Mouse (Mus musculus) embryonic facial prominence, embryonic 15.5 days (tissue): ENCODE results near the gene Bcam. TPM values are rescaled to one million over a fixed set of nuclear protein-coding genes. Genes with fewer than 3 reads are reported as not detected.

Source experiments
- ATAC-seq: fragments of 200-750 bp; cut with Nextera tagmentation; 2 replicates; pipeline ENCODE4 v1.8.0; 2017; ENCODE audit warnings: low read depth, moderate TSS enrichment; ENCODE audit not compliant: insufficient number of reproducible peaks, low FRiP score, low TSS enrichment
- H3K27ac ChIP-seq: fragments of 300-500 bp; sonication (generic); replicated peaks from 2 replicates; pipeline ENCODE4 v1.5.1; 2015; ENCODE audit warnings: mild to moderate bottlenecking, inconsistent platforms
- H3K27me3 ChIP-seq: fragments of 300-500 bp; sonication (generic); 2 replicates; pipeline ENCODE4 v1.6.1; 2015; ENCODE audit warnings: inconsistent platforms
- H3K36me3 ChIP-seq: fragments of 300-500 bp; sonication (generic); 2 replicates; pipeline ENCODE4 v1.6.1; 2015; ENCODE audit warnings: mild to moderate bottlenecking, inconsistent platforms
- H3K4me1 ChIP-seq: fragments of 300-500 bp; sonication (generic); 2 replicates; pipeline ENCODE4 v1.6.1; 2015; ENCODE audit warnings: inconsistent platforms
- H3K4me2 ChIP-seq: fragments of 300-500 bp; sonication (generic); replicated peaks from 2 replicates; pipeline ENCODE4 v1.6.1; 2015; ENCODE audit warnings: mild to moderate bottlenecking, inconsistent platforms
- H3K4me3 ChIP-seq: fragments of 300-500 bp; sonication (generic); replicated peaks from 2 replicates; pipeline ENCODE4 v1.5.1; 2015; ENCODE audit warnings: mild to moderate bottlenecking, inconsistent platforms
- H3K9ac ChIP-seq: fragments of 300-500 bp; sonication (generic); 2 replicates; pipeline ENCODE4 v1.6.1; 2015; ENCODE audit warnings: inconsistent platforms
- H3K9me3 ChIP-seq: fragments of 300-500 bp; sonication (generic); replicated peaks from 2 replicates; pipeline ENCODE4 v1.6.1; 2016; ENCODE audit warnings: inconsistent platforms
- WGBS: fragments of 180-500 bp; shearing (Covaris S2); methylation state at CpG from one replicate; pipeline ENCODE4 v1.1.7; 2015; 5-methylcytosine and 5-hydroxymethylcytosine counted together
- polyA plus RNA-seq: library from polyadenylated mRNA; unstranded; fragments of >200 nt; fragmentation: Nextera tagmentation; extraction: Ambion mirVana; gene quantifications from 2 replicates; pipeline ENCODE4 v1.2.1, GENCODE M21; 2015

The Bcam gene
- polyA plus RNA-seq, 1 experiment from 2014 or later: 158 TPM

DNA sequence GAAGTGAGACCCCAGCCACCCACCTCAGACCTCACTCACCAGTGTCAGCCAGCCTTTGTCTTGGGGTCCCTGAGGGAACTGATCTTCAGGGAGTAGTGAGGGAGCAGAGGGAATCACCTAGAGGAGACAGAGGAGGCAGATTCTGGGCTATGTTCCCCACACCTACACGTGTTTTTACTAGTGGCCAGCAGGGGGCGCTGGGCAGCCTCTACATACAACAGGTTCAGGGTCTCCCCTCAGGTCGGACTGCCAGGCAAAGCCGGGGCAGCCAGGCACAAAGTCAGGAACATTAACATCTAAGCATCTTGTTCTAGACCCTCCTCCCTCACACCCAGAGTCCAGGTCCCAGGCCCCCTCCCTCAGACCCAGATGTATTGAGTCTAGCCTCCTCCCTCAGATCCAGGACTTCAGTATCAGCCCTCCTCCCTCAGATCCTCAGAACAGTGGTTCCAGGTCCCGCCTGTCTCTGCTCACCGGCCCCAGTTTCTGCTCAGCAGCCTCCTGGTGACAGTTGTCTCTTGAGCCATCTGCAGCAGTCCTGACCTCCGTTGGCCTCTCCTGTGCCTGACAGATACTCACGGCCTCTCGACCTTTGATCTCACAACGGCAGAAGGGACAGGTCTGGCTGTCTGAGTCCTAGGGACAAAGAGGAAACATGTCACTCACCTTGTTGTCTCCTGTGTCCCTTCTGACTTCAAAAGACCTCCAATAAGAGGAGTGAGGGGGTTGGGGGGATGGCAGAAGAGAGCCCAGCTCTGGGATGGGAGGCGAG, 14.1 kb upstream of the Bcam start:
- 34% methylated on average over 11 of the region's 11 CpGs for WGBS
- Histone ChIP-seq H3K4me3 (no peak overlapping the region), H3K9me3 (no peaks in the 10 kb centered on the region), H3K4me2 (no peak overlapping the region), H3K27me3 (no peaks in the 10 kb centered on the region), H3K27ac (0 out of 2 replicates have a peak overlapping the region, but pooled peaks have one; percentile 17), H3K36me3 (no peaks in the 10 kb centered on the region), H3K4me1 (peaks cover 8% of the 10 kb centered on the region), H3K9ac (no peak overlapping the region)
- ATAC-seq: no peak

DNA sequence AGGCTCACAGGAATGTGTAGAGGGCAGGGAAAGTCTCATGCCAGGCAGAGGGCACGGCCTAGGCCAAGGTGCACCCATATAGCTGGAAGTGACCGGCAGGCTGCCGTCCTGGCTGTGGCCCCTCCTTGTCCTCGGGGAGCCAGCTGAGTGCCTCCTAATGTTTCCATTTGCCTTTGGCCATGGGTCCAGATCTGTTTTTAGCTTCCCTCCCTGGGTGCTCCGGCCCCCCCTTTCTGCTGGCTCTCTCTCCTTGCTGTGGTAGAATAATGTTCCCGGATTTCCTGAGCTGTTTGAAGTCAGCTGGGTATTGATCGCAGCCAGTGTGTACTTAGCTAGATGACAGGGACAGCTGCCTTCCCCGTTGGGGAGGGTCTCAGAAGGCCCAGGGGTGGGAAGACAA, 12.8 kb upstream of the Bcam start:
- ATAC-seq: no peak
- H3K27ac ChIP-seq: no peak overlapping the region
- H3K4me1 ChIP-seq: 0 out of 2 replicates have a peak, but pooled peaks cover 5% of the 10 kb centered on the region
- H3K4me2 ChIP-seq: no peak overlapping the region
- H3K9me3 ChIP-seq: no peaks in the 10 kb centered on the region
- H3K4me3 ChIP-seq: no peak overlapping the region
- no peaks in the 10 kb centered on the region for H3K27me3 ChIP-seq
- no peak overlapping the region for H3K9ac ChIP-seq
- no peaks in the 10 kb centered on the region for H3K36me3 ChIP-seq
- WGBS: 69% methylated on average over 8 of the region's 8 CpGs

DNA sequence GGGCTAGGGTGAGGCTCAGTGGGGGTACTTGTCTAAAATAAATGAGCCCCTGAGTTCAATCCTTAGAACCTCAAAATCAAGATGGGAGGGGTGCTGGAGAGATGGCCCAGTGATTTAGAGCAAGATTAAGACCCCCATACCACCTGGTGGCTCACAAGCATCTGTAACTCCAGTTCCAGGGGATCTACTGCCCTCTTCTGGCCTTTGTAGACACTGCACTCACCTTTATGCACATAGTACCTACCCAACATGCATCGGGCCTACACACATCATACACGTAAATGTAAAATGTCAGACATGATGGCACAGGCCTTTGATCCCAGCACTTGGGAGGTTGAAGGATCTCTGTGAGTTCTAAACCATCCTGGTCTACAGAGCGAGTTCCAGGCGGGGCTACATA, 11.8 kb upstream of the Bcam start:
- Histone ChIP-seq H3K4me1 (0 out of 2 replicates have a peak, but pooled peaks cover 7% of the 10 kb centered on the region), H3K36me3 (no peaks in the 10 kb centered on the region), H3K4me3 (no peak overlapping the region), H3K27me3 (no peaks in the 10 kb centered on the region), H3K27ac (no peak overlapping the region), H3K9ac (no peak overlapping the region), H3K4me2 (no peak overlapping the region), H3K9me3 (no peaks in the 10 kb centered on the region)
- 95% methylated on average over 4 of the region's 4 CpGs for whole genome bisulfite sequencing
- no peak for ATAC-seq

DNA sequence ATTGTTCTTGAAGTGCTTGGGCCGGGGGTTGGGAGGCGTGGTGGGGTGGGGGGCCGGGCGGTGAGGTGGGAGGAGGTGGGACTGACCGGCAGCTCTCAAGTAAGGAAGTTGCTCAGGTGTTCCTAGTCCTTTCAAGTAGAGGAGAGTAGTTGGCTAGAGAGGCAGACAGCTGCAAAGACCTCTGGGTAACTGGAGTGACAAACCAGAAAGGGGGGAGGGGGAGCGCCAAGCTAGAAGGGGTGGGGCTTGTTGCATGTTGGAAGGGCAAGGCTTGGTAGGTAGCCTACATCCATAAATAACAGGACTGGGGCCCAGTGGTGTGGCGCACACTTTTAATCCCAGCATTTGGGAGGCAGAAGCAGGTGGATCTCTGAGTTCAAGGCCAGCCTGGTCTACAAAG, 10.9 kb upstream of the Bcam start:
- Histone ChIP-seq H3K9ac (no peak overlapping the region), H3K9me3 (no peaks in the 10 kb centered on the region), H3K27ac (no peak overlapping the region), H3K4me3 (no peak overlapping the region), H3K27me3 (no peaks in the 10 kb centered on the region), H3K4me2 (no peak overlapping the region), H3K36me3 (no peaks in the 10 kb centered on the region), H3K4me1 (0 out of 2 replicates have a peak, but pooled peaks cover 7% of the 10 kb centered on the region)
- 88% methylated on average over 7 of the region's 7 CpGs for WGBS
- no peak for ATAC-seq

DNA sequence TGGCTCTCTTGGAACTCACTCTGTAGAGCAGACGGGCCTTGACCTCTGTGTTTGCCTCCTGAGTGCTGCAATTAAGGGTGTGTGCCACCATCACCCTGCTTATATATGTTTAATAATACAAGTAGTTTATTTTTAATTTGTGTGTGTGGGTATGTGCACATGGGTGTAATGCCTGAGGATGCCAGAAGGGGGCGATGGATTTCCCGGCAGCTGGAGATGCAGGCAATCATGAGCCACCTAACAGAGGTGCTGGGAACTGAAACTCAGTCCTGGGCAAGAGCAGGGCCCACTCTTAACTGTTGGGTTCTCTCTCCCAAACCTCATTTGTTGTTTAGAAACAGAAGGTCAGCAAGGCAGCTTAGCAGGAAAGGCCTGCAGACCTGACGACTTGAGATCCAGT, 9.1 kb upstream of the Bcam start:
- Histone ChIP-seq H3K4me1 (0 out of 2 replicates have a peak, but pooled peaks cover 3% of the 10 kb centered on the region), H3K4me2 (no peak overlapping the region), H3K9ac (no peak overlapping the region), H3K27me3 (no peaks in the 10 kb centered on the region), H3K36me3 (no peaks in the 10 kb centered on the region), H3K27ac (no peak overlapping the region), H3K9me3 (no peaks in the 10 kb centered on the region), H3K4me3 (no peak overlapping the region)
- 82% methylated on average over 4 of the region's 4 CpGs for WGBS
- no peak for ATAC-seq

DNA sequence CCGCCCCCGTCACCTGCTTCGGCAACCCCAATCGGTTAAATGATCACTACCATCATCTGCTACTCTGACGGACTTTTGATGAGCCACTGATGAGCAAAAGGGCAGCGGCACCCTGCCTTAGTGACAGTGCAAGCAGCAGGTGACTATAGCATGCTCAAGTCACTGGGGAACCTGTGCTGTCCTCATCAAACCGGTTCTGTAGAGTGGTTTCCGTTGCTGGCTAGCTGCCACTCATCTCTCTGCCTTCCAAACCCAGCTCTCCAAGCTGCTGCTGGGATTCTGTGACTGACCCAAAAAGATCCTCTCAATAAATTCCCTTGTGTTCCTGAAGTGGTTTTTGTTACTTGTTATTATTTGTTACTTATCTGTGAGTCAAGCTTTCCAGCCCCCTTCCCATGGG, 7.8 kb upstream of the Bcam start:
- WGBS: 78% methylated on average over 8 of the region's 8 CpGs
- Histone ChIP-seq H3K27me3 (no peaks in the 10 kb centered on the region), H3K4me1 (0 out of 2 replicates have a peak, but pooled peaks cover 3% of the 10 kb centered on the region), H3K4me3 (no peak overlapping the region), H3K9me3 (no peaks in the 10 kb centered on the region), H3K27ac (no peak overlapping the region), H3K36me3 (no peaks in the 10 kb centered on the region), H3K4me2 (no peak overlapping the region), H3K9ac (no peak overlapping the region)
- ATAC-seq: no peak

DNA sequence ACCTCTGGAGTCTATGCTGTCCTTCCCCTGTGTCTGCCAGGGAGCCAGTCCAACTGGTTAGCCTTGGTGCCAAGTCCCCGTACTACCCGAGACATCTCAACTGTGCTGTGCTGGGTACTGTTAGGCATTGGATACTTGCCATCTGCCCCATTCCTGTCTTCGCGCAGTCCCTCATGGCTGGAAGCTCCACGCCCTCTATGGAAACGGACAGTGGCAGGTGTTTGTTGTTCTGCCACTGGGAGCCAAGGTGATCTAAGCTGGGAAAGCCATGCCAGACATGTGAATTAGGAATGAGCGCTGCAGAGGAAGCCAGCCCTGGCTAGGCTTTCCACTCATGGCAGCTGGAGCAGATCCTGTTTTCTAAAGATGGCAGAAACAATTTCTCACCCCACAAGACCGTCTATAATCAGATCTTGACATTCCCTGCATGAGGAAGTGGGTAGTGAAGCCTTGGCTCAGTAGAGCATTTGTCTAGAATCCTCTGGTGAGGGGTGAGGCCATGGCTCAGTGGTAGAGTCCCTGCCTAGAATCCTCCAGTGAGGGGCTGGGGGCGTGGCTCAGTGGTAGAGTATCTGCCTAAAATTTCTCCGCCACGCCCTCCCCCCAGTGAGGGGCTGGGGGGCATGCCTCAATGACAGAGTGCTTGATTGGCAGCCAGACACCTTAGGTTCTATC, 6.4 kb upstream of the Bcam start:
- 85% methylated on average over 11 of the region's 11 CpGs for WGBS

DNA sequence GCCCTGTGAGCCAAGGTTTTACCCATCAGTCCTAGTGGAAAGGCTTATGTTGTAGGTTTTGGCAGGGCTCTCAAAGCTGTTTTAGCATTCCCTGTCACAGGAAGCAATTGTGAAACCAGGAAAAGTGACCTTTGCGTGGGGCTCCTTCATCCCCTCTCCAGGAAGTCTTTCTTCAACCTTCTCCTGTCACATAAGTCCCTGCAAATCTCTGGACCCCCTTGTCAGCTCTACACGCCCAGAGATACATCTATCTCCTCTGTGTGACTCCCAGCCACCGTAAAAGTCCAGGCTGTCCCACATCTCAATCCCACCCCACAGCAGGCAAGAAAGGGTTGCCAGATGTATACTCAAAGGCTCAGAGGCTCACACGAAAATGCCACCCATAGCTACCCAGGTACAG, 866 bp upstream of the Bcam start:
- H3K4me3 ChIP-seq: no peak overlapping the region
- 68% methylated on average over 4 of the region's 4 CpGs for WGBS

More for the DNA sequence above, 6.4 kb upstream of the Bcam start:
- no peaks in the 10 kb centered on the region for H3K9me3 ChIP-seq
- H3K4me2 ChIP-seq: no peak overlapping the region
- no peaks in the 10 kb centered on the region for H3K36me3 ChIP-seq
- no peak overlapping the region for H3K4me3 ChIP-seq
- 0 out of 2 replicates have a peak, but pooled peaks cover 3% of the 10 kb centered on the region for H3K4me1 ChIP-seq
- H3K27ac ChIP-seq: peak overlapping the region; percentile 13; the same call in 1 of the 2 replicates
- no peaks in the 10 kb centered on the region for H3K27me3 ChIP-seq
- H3K9ac ChIP-seq: no peak overlapping the region
- peak; percentile 60; the same call in 1 of the 2 replicates for ATAC-seq

DNA sequence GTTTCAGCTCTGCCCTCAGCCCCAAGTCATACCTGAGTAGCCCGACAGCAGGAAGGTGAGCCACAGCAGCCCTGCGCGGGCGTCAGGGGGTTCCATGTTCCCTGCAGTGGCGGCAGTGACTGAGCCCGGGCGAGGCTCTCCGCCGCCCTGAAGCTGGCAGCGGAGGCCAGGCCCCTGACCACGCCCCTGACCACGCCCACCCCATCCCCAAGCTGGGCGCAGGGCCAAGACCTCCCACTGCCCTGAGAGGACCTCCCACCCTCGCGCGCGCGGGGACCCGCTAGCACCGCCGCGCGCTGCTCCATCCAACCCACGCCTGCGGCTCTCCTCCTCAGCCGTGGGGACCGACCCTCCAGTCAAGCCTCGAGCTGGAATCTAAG, 451 bp downstream of the Bcam start:
- Histone ChIP-seq H3K9ac (peak overlapping the region; percentile 37), H3K4me3 (peak overlapping the region; percentile 46), H3K4me2 (peak overlapping the region; percentile 65), H3K27ac (peak overlapping the region; percentile 74), H3K9me3 (no peaks in the 10 kb centered on the region), H3K36me3 (peaks cover 9% of the 10 kb centered on the region; the same call in 1 of the 2 replicates), H3K4me1 (peaks cover 29% of the 10 kb centered on the region), H3K27me3 (no peaks in the 10 kb centered on the region)
- ATAC-seq: peak; percentile 81
- under 1% methylated on average over 28 of the region's 28 CpGs for WGBS

More for the DNA sequence above, 866 bp upstream of the Bcam start:
- 0 out of 2 replicates have a peak overlapping the region, but pooled peaks have one; percentile 65 for H3K4me2 ChIP-seq
- H3K9ac ChIP-seq: no peak overlapping the region
- H3K27ac ChIP-seq: 0 out of 2 replicates have a peak overlapping the region, but pooled peaks have one; percentile 34
- H3K9me3 ChIP-seq: no peaks in the 10 kb centered on the region
- no peak for ATAC-seq
- no peaks in the 10 kb centered on the region for H3K27me3 ChIP-seq
- H3K4me1 ChIP-seq: peaks cover 29% of the 10 kb centered on the region
- no peaks in the 10 kb centered on the region for H3K36me3 ChIP-seq

DNA sequence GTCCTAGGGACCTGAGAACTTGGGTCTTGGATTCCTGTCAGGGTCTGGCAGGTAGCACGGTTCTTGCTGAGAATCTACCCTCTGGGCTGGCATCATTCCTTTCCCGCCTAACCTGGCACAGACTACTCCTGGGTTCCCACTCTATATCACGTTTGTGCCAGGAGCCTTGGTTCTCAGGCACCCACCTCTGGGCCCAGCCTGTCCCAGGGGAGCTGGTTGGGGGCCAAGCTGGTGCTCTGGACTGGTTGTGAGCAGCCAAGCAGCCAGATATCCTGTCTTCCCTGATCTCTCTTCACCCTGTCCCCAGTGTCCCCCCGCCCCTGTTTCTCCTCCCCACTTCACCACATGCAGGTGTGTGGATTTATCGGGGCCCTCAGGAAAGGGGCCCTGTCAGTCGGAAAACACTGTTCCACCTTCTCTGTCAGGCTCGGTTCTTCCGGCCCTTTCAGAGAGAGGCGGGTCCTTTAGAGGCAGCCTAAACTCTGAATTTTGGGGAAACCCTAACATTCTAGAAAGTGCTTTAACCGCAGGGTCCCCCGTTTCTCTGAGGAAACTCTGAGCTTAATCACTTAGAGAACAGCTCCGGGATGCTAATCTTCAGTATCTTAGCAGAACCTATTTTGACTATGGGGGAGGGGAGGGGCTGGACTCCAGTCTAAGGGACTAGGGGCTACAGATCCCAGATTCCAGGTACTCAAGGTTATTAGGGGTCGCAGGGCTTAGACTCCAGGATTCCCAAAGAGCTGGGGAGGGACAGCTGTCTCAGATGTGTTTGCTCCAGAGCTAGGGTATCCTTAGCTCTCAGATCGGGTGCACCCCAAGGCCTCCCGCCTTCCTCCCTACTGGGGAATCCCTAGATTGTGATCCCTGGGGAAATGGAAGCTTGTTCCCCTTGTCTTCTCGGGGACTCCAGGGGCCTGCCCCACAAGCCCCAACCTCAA, 1.1 kb downstream of the Bcam start:
- ATAC-seq: no peak
- 5% methylated on average over 16 of the region's 16 CpGs for WGBS
- peak overlapping the region; percentile 74 for H3K27ac ChIP-seq

More for the DNA sequence above, 1.1 kb downstream of the Bcam start:
- Histone ChIP-seq H3K4me3 (peak overlapping the region; percentile 46), H3K4me1 (peaks cover 29% of the 10 kb centered on the region), H3K9ac (peak overlapping the region; percentile 37), H3K27me3 (no peaks in the 10 kb centered on the region), H3K36me3 (peaks cover 13% of the 10 kb centered on the region; the same call in 1 of the 2 replicates), H3K9me3 (no peaks in the 10 kb centered on the region), H3K4me2 (peak overlapping the region; percentile 65)
